Mouse (Mus musculus) heart, embryonic 15.5 days (tissue): ENCODE measurements around the gene Rmdn2. TPM values are rescaled to one million over a fixed set of nuclear protein-coding genes. Genes with fewer than 3 reads are reported as not detected.

Experiments
- ATAC-seq: fragments of 200-750 bp; cut with Nextera tagmentation; replicated peaks from 2 replicates; pipeline ENCODE4 v1.8.0; 2017; ENCODE audit warnings: low read depth, moderate TSS enrichment; ENCODE audit not compliant: insufficient number of reproducible peaks, insufficient read depth, low FRiP score
- H3K27ac ChIP-seq: fragments of 300-500 bp; sonication (generic); 2 replicates; pipeline ENCODE4 v1.5.1; 2015; ENCODE audit warnings: mild to moderate bottlenecking, inconsistent platforms
- H3K27me3 ChIP-seq: fragments of 300-500 bp; sonication (generic); 2 replicates; pipeline ENCODE4 v1.6.1; 2015; ENCODE audit warnings: inconsistent platforms
- H3K36me3 ChIP-seq: fragments of 300-500 bp; sonication (generic); 2 replicates; pipeline ENCODE4 v1.6.1; 2015; ENCODE audit warnings: mild to moderate bottlenecking, inconsistent platforms
- H3K4me1 ChIP-seq: fragments of 300-500 bp; sonication (generic); replicated peaks from 2 replicates; pipeline ENCODE4 v1.6.1; 2015; ENCODE audit warnings: inconsistent platforms
- H3K4me2 ChIP-seq: fragments of 300-500 bp; sonication (generic); 2 replicates; pipeline ENCODE4 v1.6.1; 2015; ENCODE audit warnings: inconsistent platforms, mild to moderate bottlenecking, moderate library complexity
- H3K4me3 ChIP-seq: fragments of 300-500 bp; sonication (generic); 2 replicates; pipeline ENCODE4 v1.5.1; 2015; ENCODE audit warnings: mild to moderate bottlenecking, inconsistent platforms
- H3K9ac ChIP-seq: fragments of 300-500 bp; sonication (generic); 2 replicates; pipeline ENCODE4 v1.6.1; 2015; ENCODE audit warnings: mild to moderate bottlenecking, inconsistent platforms
- H3K9me3 ChIP-seq: fragments of 300-500 bp; sonication (generic); replicated peaks from 2 replicates; pipeline ENCODE4 v1.6.1; 2016; ENCODE audit warnings: inconsistent platforms
- WGBS: fragments of 180-500 bp; shearing (Covaris S2); methylation state at CpG from one replicate; pipeline ENCODE4 v1.1.7; 2015; ENCODE audit warnings: mixed read lengths; 5-methylcytosine and 5-hydroxymethylcytosine counted together
- polyA plus RNA-seq: library from polyadenylated mRNA; unstranded; fragments of >200 nt; fragmentation: Nextera tagmentation; extraction: Ambion mirVana; gene quantifications from 2 replicates; pipeline ENCODE4 v1.2.1, GENCODE M21; 2015

Rmdn2 gene
- polyA plus RNA-seq, 1 experiment from 2014 or later: 11.6 TPM

DNA sequence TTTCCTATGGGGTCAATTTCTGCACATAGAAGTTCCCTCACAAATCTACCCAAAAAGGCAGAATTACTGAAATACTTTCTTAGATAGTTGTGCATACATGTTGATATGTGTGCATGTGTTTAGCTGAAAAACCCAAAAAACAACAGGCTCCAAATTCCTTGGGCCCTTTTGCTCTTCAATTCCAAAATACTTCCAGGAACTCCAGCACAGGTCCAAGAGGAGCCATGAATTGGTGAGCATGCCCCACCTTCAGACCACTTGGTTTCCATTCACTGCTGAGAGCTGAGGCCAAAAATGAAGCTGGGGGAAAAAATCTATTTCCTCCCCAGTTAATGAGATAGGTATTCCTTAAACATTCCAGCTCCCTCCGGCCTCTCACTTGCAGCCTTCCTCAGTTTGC, 98.1 kb downstream of the Rmdn2 start:
- H3K4me2 ChIP-seq: no peak overlapping the region
- no peaks in the 10 kb centered on the region for H3K36me3 ChIP-seq
- no peak for ATAC-seq
- H3K9me3 ChIP-seq: no peaks in the 10 kb centered on the region
- no peak overlapping the region for H3K9ac ChIP-seq
- H3K27me3 ChIP-seq: peaks cover 47% of the 10 kb centered on the region
- H3K4me3 ChIP-seq: no peak overlapping the region
- 62% methylated on average over 1 of the region's 1 CpGs for WGBS
- no peak overlapping the region for H3K27ac ChIP-seq
- H3K4me1 ChIP-seq: peaks cover 21% of the 10 kb centered on the region

- WGBS: 31% methylated on average over 15 of the region's 15 CpGs
- peaks cover 52% of the 10 kb centered on the region for H3K27me3 ChIP-seq
- no peak overlapping the region for H3K9ac ChIP-seq
- no peak for ATAC-seq
- no peaks in the 10 kb centered on the region for H3K9me3 ChIP-seq
- peaks cover 28% of the 10 kb centered on the region for H3K4me1 ChIP-seq
- H3K27ac ChIP-seq: no peak overlapping the region
- no peaks in the 10 kb centered on the region for H3K36me3 ChIP-seq
- no peak overlapping the region for H3K4me3 ChIP-seq
- H3K4me2 ChIP-seq: no peak overlapping the region
Observed at GRCm38 (mm10) chr17:79710246-79710842, 98.7 kb downstream of the Rmdn2 start.

DNA sequence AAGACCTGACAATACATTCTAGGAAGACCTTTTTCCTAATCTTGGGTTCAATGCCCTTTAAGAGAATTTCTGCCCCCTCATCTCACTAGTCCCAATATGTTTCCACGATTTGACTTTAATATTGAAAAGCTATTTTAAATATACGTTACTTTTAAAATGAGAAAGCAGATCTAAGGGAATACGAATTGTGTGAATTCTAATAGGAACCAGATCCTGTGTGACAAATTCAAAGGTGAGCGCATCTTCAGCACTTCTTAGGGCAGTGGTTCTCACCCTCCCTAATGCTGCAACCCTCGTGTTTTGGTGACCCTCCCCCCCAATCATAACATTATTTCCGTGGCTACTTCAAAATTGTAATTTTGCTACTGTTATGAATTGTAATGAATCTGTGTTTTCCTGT, 100.3 kb downstream of the Rmdn2 start:
- H3K4me1 ChIP-seq: peaks cover 34% of the 10 kb centered on the region
- no peak for ATAC-seq
- peaks cover 59% of the 10 kb centered on the region for H3K27me3 ChIP-seq
- H3K27ac ChIP-seq: no peak overlapping the region
- H3K9me3 ChIP-seq: no peaks in the 10 kb centered on the region
- H3K4me3 ChIP-seq: no peak overlapping the region
- 31% methylated on average over 6 of the region's 6 CpGs for WGBS
- no peak overlapping the region for H3K9ac ChIP-seq
- no peak overlapping the region for H3K4me2 ChIP-seq
- no peaks in the 10 kb centered on the region for H3K36me3 ChIP-seq

- no peak overlapping the region for H3K4me2 ChIP-seq
- no peak overlapping the region for H3K9ac ChIP-seq
- no peaks in the 10 kb centered on the region for H3K9me3 ChIP-seq
- H3K27me3 ChIP-seq: peaks cover 65% of the 10 kb centered on the region
- peaks cover 34% of the 10 kb centered on the region for H3K4me1 ChIP-seq
- H3K36me3 ChIP-seq: no peaks in the 10 kb centered on the region
- H3K4me3 ChIP-seq: no peak overlapping the region
- WGBS: 18% methylated on average over 9 of the region's 9 CpGs
- no peak overlapping the region for H3K27ac ChIP-seq
- ATAC-seq: no peak
Observed at GRCm38 (mm10) chr17:79712536-79712935, 100.9 kb downstream of the Rmdn2 start.

GRCm38 (mm10) chr17:79713276-79713642, 101.6 kb downstream of the Rmdn2 start:
- WGBS: under 1% methylated on average over 24 of the region's 24 CpGs
- H3K4me3 ChIP-seq: peak overlapping the region; percentile 51
- H3K9me3 ChIP-seq: no peaks in the 10 kb centered on the region
- no peak overlapping the region for H3K27ac ChIP-seq
- H3K27me3 ChIP-seq: peaks cover 68% of the 10 kb centered on the region
- H3K36me3 ChIP-seq: no peaks in the 10 kb centered on the region
- peaks cover 32% of the 10 kb centered on the region for H3K4me1 ChIP-seq
- H3K4me2 ChIP-seq: peak overlapping the region; percentile 82
- no peak for ATAC-seq
- H3K9ac ChIP-seq: peak overlapping the region; percentile 32; the same call in 1 of the 2 replicates

- Histone ChIP-seq H3K9ac (peak overlapping the region; percentile 32; the same call in 1 of the 2 replicates), H3K4me1 (peaks cover 32% of the 10 kb centered on the region), H3K36me3 (no peaks in the 10 kb centered on the region), H3K4me2 (peak overlapping the region; percentile 82), H3K27ac (no peak overlapping the region), H3K4me3 (peak overlapping the region; percentile 51), H3K27me3 (peaks cover 68% of the 10 kb centered on the region), H3K9me3 (no peaks in the 10 kb centered on the region)
- WGBS: under 1% methylated on average over 63 of the region's 63 CpGs
- ATAC-seq: 0 out of 2 replicates have a peak, but pooled peaks have one; percentile 18
Observed at GRCm38 (mm10) chr17:79713643-79714367, 102.1 kb downstream of the Rmdn2 start.

DNA sequence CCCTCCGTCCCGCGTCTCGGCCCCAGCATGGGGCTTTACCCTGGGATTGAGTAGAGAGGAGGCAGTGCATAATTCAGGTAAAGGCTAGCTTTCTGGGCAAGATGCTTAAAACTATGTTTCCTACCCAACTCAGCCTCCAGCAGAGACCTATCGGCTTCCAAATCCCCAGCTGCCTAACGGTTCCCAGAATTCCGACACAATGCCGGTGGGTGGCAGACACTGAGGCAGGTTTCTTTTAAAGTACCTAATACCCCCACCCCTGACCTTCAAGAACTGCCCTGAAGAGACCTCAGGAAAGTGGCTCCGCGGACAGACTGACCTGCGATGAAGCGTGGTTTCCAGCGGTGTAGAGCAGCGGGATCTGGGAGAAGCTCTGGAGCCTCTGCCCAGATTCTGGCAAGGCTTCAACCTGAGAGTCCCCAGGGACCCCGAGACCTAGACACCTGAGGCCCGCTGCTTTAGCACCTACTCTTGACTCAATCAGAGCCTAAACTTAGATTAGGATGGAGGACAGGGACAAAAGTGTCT, 102.8 kb downstream of the Rmdn2 start:
- peak overlapping the region; percentile 32 for H3K9ac ChIP-seq
- peaks cover 32% of the 10 kb centered on the region for H3K4me1 ChIP-seq
- H3K27me3 ChIP-seq: peaks cover 68% of the 10 kb centered on the region
- no peak overlapping the region for H3K27ac ChIP-seq
- H3K4me2 ChIP-seq: peak overlapping the region; percentile 82
- WGBS: 1% methylated on average over 16 of the region's 16 CpGs
- peak overlapping the region; percentile 51 for H3K4me3 ChIP-seq
- no peak for ATAC-seq
- no peaks in the 10 kb centered on the region for H3K36me3 ChIP-seq
- H3K9me3 ChIP-seq: no peaks in the 10 kb centered on the region

- Histone ChIP-seq H3K27me3 (peaks cover 63% of the 10 kb centered on the region), H3K9ac (peak within 1 kb of the TSS; percentile 43), H3K27ac (no peak within 1 kb of the TSS), H3K4me1 (peaks cover 32% of the 10 kb centered on the region), H3K4me2 (peak within 1 kb of the TSS; percentile 82), H3K9me3 (no peaks in the 10 kb centered on the region), H3K36me3 (no peaks in the 10 kb centered on the region), H3K4me3 (peak within 1 kb of the TSS; percentile 51)
- under 1% methylated on average over 31 of the region's 31 CpGs for WGBS
- ATAC-seq: no peak
Observed at GRCm38 (mm10) chr17:79714931-79715637, 103.4 kb downstream of the Rmdn2 start, which contains the start of gene Cyp1b1. TSS of gene Cyp1b1 (minus strand) at chr17:79715061.

DNA sequence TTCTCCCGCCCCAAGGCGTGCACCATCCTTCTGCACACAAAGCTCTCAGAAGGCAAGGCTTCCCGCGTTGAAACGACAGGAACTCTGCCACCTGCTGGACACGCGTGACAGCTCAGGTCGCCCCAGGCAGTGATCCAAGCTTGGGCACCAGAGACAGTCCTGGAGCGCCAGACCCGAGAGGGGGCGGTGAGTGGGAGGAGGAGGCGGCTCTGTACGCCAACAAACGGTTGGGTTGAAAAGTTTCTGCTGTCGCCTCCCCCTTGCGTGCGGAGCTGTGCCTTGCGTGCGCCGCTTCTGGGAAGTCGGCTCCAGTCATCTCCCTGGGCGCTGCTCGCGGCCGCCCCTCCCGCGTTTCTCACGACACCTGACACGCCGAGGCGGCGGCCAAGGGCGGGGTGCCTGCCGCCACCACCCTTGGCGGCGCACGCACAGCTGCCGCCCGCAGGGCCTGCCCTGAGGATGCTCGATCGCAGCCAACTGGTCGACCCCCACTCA, 104.0 kb downstream of the Rmdn2 start:
- Histone ChIP-seq H3K36me3 (no peaks in the 10 kb centered on the region), H3K27ac (no peak overlapping the region), H3K9ac (peak overlapping the region; percentile 43), H3K27me3 (peaks cover 59% of the 10 kb centered on the region), H3K4me1 (peaks cover 32% of the 10 kb centered on the region), H3K4me3 (peak overlapping the region; percentile 51), H3K4me2 (peak overlapping the region; percentile 82), H3K9me3 (no peaks in the 10 kb centered on the region)
- peak; percentile 77; the same call in 1 of the 2 replicates for ATAC-seq
- WGBS: under 1% methylated on average over 41 of the region's 42 CpGs

GRCm38 (mm10) chr17:79720681-79721080, 109.0 kb downstream of the Rmdn2 start:
- Histone ChIP-seq H3K9me3 (no peaks in the 10 kb centered on the region), H3K27me3 (peaks cover 19% of the 10 kb centered on the region), H3K4me1 (peaks cover 4% of the 10 kb centered on the region), H3K9ac (no peak overlapping the region), H3K27ac (no peak overlapping the region), H3K36me3 (no peaks in the 10 kb centered on the region), H3K4me3 (no peak overlapping the region), H3K4me2 (no peak overlapping the region)
- ATAC-seq: no peak
- WGBS: 60% methylated on average over 7 of the region's 7 CpGs

GRCm38 (mm10) chr17:79726613-79727012, 115.0 kb downstream of the Rmdn2 start:
- Histone ChIP-seq H3K36me3 (no peaks in the 10 kb centered on the region), H3K4me2 (no peak overlapping the region), H3K27me3 (no peaks in the 10 kb centered on the region), H3K9ac (no peak overlapping the region), H3K9me3 (no peaks in the 10 kb centered on the region), H3K4me3 (no peak overlapping the region), H3K4me1 (peaks cover 23% of the 10 kb centered on the region), H3K27ac (no peak overlapping the region)
- no peak for ATAC-seq
- WGBS: 72% methylated on average over 5 of the region's 5 CpGs
